In genomic region chr17:27825539-27825938, GRCm38 (mm10) we compare ENCODE assay signal across 8 mouse cellular contexts. TPM values are rescaled to one million over a fixed set of nuclear protein-coding genes. Genes with fewer than 3 reads are reported as not detected.
DNase-seq lines count a peak whose midpoint lies in the region; ATAC-seq and TF ChIP-seq lines count a peak whose summit lies in the region.

No protein-coding gene starts in this region.

- no peak for DNase-seq in limb, embryonic 10.5 days (ENCODE audit: low spot score)
- DNase-seq in CH12.LX (ENCODE audit: extremely low read depth): peak; percentile 42
- DNase-seq in urinary bladder, adult 18-20 months (ENCODE audit: low spot score in 2 of 2): no peak
- no peak for DNase-seq in embryo, embryonic 9.5 days (ENCODE audit: extremely low spot score)

- H3K9me3 ChIP-seq in limb, embryonic 12.5 days: no peaks in the 10 kb centered on the region
- no peaks in the 10 kb centered on the region for H3K9me3 ChIP-seq in limb, embryonic 10.5 days (replicated peaks)
- H3K9me3 ChIP-seq in CH12.LX (replicated peaks; ENCODE audit: low read length): no peaks in the 10 kb centered on the region
- H3K9me3 ChIP-seq in liver, embryonic 16.5 days (replicated peaks; ENCODE audit: control insufficient read depth, low read length): no peaks in the 10 kb centered on the region

- H3K27me3 ChIP-seq in limb, embryonic 12.5 days: no peaks in the 10 kb centered on the region
- H3K27me3 ChIP-seq in limb, embryonic 10.5 days (ENCODE audit: low read depth, poor library complexity, severe bottlenecking): no peaks in the 10 kb centered on the region
- no peaks in the 10 kb centered on the region for H3K27me3 ChIP-seq in CH12.LX (replicated peaks)
- H3K27me3 ChIP-seq in liver, embryonic 16.5 days (ENCODE audit: control insufficient read depth, insufficient read depth, low read depth, low read length): peaks cover 4% of the 10 kb centered on the region; the same call in 1 of the 2 replicates

- peak overlapping the region; percentile 61 for H3K4me2 ChIP-seq in limb, embryonic 12.5 days
- peak overlapping the region; percentile 74 for H3K4me2 ChIP-seq in CH12.LX (ENCODE audit: insufficient read depth, low read depth, poor library complexity, severe bottlenecking)
- peak overlapping the region; percentile 75 for H3K4me2 ChIP-seq in liver, embryonic 16.5 days (ENCODE audit: low read depth, low read length)

- 36% methylated on average over 3 of the region's 3 CpGs for WGBS in limb, embryonic 12.5 days
- WGBS in limb, embryonic 10.5 days: 38% methylated on average over 3 of the region's 3 CpGs
- 5% methylated on average over 3 of the region's 3 CpGs for WGBS in liver, embryonic 16.5 days (ENCODE audit: insufficient replicate concordance)

- no peak for TF ChIP-seq RAD21 in CH12.LX (IDR thresholded peaks at IDR 0.05; ENCODE audit: low read depth, low read length)

- dilution Hi-C loops in CH12.LX (cut with MboI; ENCODE audit: extremely low pct_ligation_motif_present, extremely low pct_unique_long_range_greater_than_20kb, low sequenced_read_pairs): no loop called here

- peaks cover 21% of the 10 kb centered on the region for H3K4me1 ChIP-seq in limb, embryonic 12.5 days (replicated peaks)
- peaks cover 32% of the 10 kb centered on the region for H3K4me1 ChIP-seq in limb, embryonic 10.5 days
- peaks cover 10 to 40% of the 10 kb centered on the region in 2 experiments for H3K4me1 ChIP-seq in CH12.LX (ENCODE audit: control insufficient read depth in 1 of 2, insufficient read depth in 2 of 2)
- H3K4me1 ChIP-seq in brown adipose tissue, adult 24 weeks (ENCODE audit: control insufficient read depth, insufficient read depth, insufficient read length, low read length): peaks cover 10% of the 10 kb centered on the region; the same call in 1 of the 2 replicates
- peaks cover 40% of the 10 kb centered on the region for H3K4me1 ChIP-seq in liver, embryonic 16.5 days (ENCODE audit: control insufficient read depth, low read depth, low read length)

- H3K4me3 ChIP-seq in limb, embryonic 12.5 days (replicated peaks): no peak overlapping the region
- H3K4me3 ChIP-seq in limb, embryonic 10.5 days: no peak overlapping the region
- H3K4me3 ChIP-seq in CH12.LX (replicated peaks in 1 of 3; ENCODE audit: low read depth in 2 of 3, low read length in 2 of 3, poor library complexity in 1 of 3): peak overlapping the region; percentile 49 to 59 (median 58)
- H3K4me3 ChIP-seq in brown adipose tissue, adult 24 weeks (ENCODE audit: insufficient read depth, low read depth, low read length): no peak overlapping the region
- H3K4me3 ChIP-seq in liver, embryonic 16.5 days (ENCODE audit: low read depth, low read length): peak overlapping the region; percentile 56

- no peak overlapping the region for H3K9ac ChIP-seq in limb, embryonic 12.5 days (replicated peaks)
- peak overlapping the region; percentile 61 for H3K9ac ChIP-seq in CH12.LX (ENCODE audit: insufficient read depth, low read depth)
- no peak overlapping the region for H3K9ac ChIP-seq in liver, embryonic 16.5 days (ENCODE audit: low read depth, low read length)

- no peak for ATAC-seq in limb, embryonic 12.5 days (ENCODE audit: insufficient number of reproducible peaks, insufficient read depth, low FRiP score, low TSS enrichment, low read depth)
- ATAC-seq in liver, embryonic 16.5 days (ENCODE audit: low read depth): no peak
- ATAC-seq in inflammation-experienced regulatory T-cells, adult 6 months: no peak

- TF ChIP-seq CTCF in CH12.LX (conservative IDR thresholded peaks at IDR 0.05 in 1 of 2, IDR thresholded peaks at IDR 0.05 in 1 of 2; ENCODE audit: low read depth in 2 of 2, low read length in 2 of 2): no peak

- TF ChIP-seq EP300 in CH12.LX (IDR thresholded peaks at IDR 0.05; ENCODE audit: low read length): no peak

- no peaks in the 10 kb centered on the region for H3K36me3 ChIP-seq in limb, embryonic 12.5 days
- no peaks in the 10 kb centered on the region for H3K36me3 ChIP-seq in limb, embryonic 10.5 days
- H3K36me3 ChIP-seq in CH12.LX (replicated peaks in 1 of 2; ENCODE audit: control insufficient read depth in 1 of 2, insufficient read depth in 1 of 2, low read length in 1 of 2): no peaks in the 10 kb centered on the region
- no peaks in the 10 kb centered on the region for H3K36me3 ChIP-seq in liver, embryonic 16.5 days (ENCODE audit: control insufficient read depth, insufficient read depth)

- no peak for TF ChIP-seq POLR2A in CH12.LX (IDR thresholded peaks at IDR 0.05; ENCODE audit: low read depth, low read length)

- no peaks in the 10 kb centered on the region for H3K79me2 ChIP-seq in CH12.LX (replicated peaks; ENCODE audit: control insufficient read depth, extremely low read depth, insufficient read depth, poor library complexity, severe bottlenecking)

- H3K27ac ChIP-seq in limb, embryonic 12.5 days: no peak overlapping the region
- H3K27ac ChIP-seq in limb, embryonic 10.5 days: no peak overlapping the region
- peak overlapping the region; percentile 93 for H3K27ac ChIP-seq in CH12.LX (ENCODE audit: insufficient read depth, low read depth)
- peak overlapping the region; percentile 38; the same call in 1 of the 2 replicates for H3K27ac ChIP-seq in brown adipose tissue, adult 24 weeks (replicated peaks; ENCODE audit: low read depth, low read length)
- H3K27ac ChIP-seq in liver, embryonic 16.5 days (ENCODE audit: low read length): peak overlapping the region; percentile 80

- in situ Hi-C loops in CH12.LX (cut with MboI; ENCODE audit: low pct_ligation_motif_present, low pct_unique_long_range_greater_than_20kb, low sequenced_read_pairs): no loop called here

TF ChIP-seq in CH12.LX, 34 proteins besides CTCF, POLR2A, EP300 and RAD21:
- TF ChIP-seq TBP (conservative IDR thresholded peaks at IDR 0.05; ENCODE audit: low read depth, low read length): peak; percentile 44; the same call in 1 of the 2 replicates
- TF ChIP-seq USF2 (conservative IDR thresholded peaks at IDR 0.05; ENCODE audit: low read depth, low read length): no peak

RNA-seq across cellular contexts. Expression of gene D17Wsu92e, which starts 5.1 kb away (rescaled TPM):
- 18.2 and 18.6 TPM in 2 replicates for polyA plus RNA-seq in limb, embryonic 12.5 days (2016; fragmentation: Nextera tagmentation; extraction: Ambion mirVana)
- polyA plus RNA-seq in limb, embryonic 10.5 days (2016; fragmentation: Nextera tagmentation; extraction: Ambion mirVana): 15.3 and 17.6 TPM in 2 replicates
- total RNA-seq in CH12.LX (2012; rRNA removed) (44.2 and 46.4 TPM in 2 replicates), CH12.LX (2014; rRNA removed) (33.1 and 34.9 TPM in 2 replicates)
- polyA plus RNA-seq in CH12.LX (2012; ENCODE audit: insufficient read length, low read depth): 70.8 and 73.5 TPM in 2 replicates
- polyA plus RNA-seq in brown adipose tissue, adult 24 weeks (2012; ENCODE audit: insufficient read depth, insufficient read length, missing spikeins): 62.2 and 89.1 TPM in 2 replicates
- polyA plus RNA-seq in liver, embryonic 16.5 days (2015; fragmentation: Nextera tagmentation; extraction: Ambion mirVana): 14.3 and 16.8 TPM in 2 replicates
- 10 to 100 TPM; 12.0 to 15.9 (median 14.3) TPM for polyA plus RNA-seq in inflammation-experienced regulatory T-cells, adult 6 months (2017; shearing (Covaris generic))

RNA-seq across cellular contexts. Expression of gene Snrpc, which starts 12.4 kb away (rescaled TPM):
- polyA plus RNA-seq in limb, embryonic 12.5 days (2016; fragmentation: Nextera tagmentation; extraction: Ambion mirVana): 364 and 379 TPM in 2 replicates
- 425 and 451 TPM in 2 replicates for polyA plus RNA-seq in limb, embryonic 10.5 days (2016; fragmentation: Nextera tagmentation; extraction: Ambion mirVana)
- total RNA-seq in CH12.LX (2012; rRNA removed) (154 and 173 TPM in 2 replicates), CH12.LX (2014; rRNA removed) (165 and 171 TPM in 2 replicates)
- polyA plus RNA-seq in CH12.LX (2012; ENCODE audit: insufficient read length, low read depth): 184 and 194 TPM in 2 replicates
- polyA plus RNA-seq in brown adipose tissue, adult 24 weeks (2012; ENCODE audit: insufficient read depth, insufficient read length, missing spikeins): 50.9 and 79.9 TPM in 2 replicates
- polyA plus RNA-seq in liver, embryonic 16.5 days (2015; fragmentation: Nextera tagmentation; extraction: Ambion mirVana): 105 and 114 TPM in 2 replicates
- polyA plus RNA-seq in inflammation-experienced regulatory T-cells, adult 6 months (2017; shearing (Covaris generic)): 100 to 1,000 TPM in 1 of 3 experiments, 10 to 100 TPM in 2; 83.3 to 136 (median 92.9) TPM

RNA-seq across cellular contexts. Expression of gene Uhrf1bp1, which starts 30.7 kb away (rescaled TPM):
- 9.3 and 10.3 TPM in 2 replicates for polyA plus RNA-seq in limb, embryonic 12.5 days (2016; fragmentation: Nextera tagmentation; extraction: Ambion mirVana)
- polyA plus RNA-seq in limb, embryonic 10.5 days (2016; fragmentation: Nextera tagmentation; extraction: Ambion mirVana): 9.3 and 10.0 TPM in 2 replicates
- total RNA-seq in CH12.LX (2012; rRNA removed) (9.8 and 13.1 TPM in 2 replicates), CH12.LX (2014; rRNA removed) (5.7 and 6.0 TPM in 2 replicates)
- polyA plus RNA-seq in CH12.LX (2012; ENCODE audit: insufficient read length, low read depth): 12.2 and 13.6 TPM in 2 replicates
- polyA plus RNA-seq in brown adipose tissue, adult 24 weeks (2012; ENCODE audit: insufficient read depth, insufficient read length, missing spikeins): 6.1 and 11.2 TPM in 2 replicates
- polyA plus RNA-seq in liver, embryonic 16.5 days (2015; fragmentation: Nextera tagmentation; extraction: Ambion mirVana): 2.4 and 2.5 TPM in 2 replicates
- polyA plus RNA-seq in inflammation-experienced regulatory T-cells, adult 6 months (2017; shearing (Covaris generic)): 1 to 10 TPM in 1 of 3 experiments, under 1 TPM in 2; 0.77 to 1.2 (median 0.86) TPM

Comparison
In these comparisons a context has a peak if more than half of its experiments do, and no peak if none do; other contexts are left out.
1. H3K27ac ChIP-seq: peak in CH12.LX (single experiment), brown adipose tissue, adult 24 weeks (single experiment) and liver, embryonic 16.5 days (single experiment); none in limb, embryonic 12.5 days (single experiment) and limb, embryonic 10.5 days (single experiment).
2. H3K4me3 ChIP-seq: peak in CH12.LX (3 of 3) and liver, embryonic 16.5 days (single experiment); none in limb, embryonic 12.5 days (single experiment), limb, embryonic 10.5 days (single experiment) and brown adipose tissue, adult 24 weeks (single experiment).
3. Peak in every context shown above with its lines, with median percentiles within 50 percentile points of each other: H3K4me2 ChIP-seq.